Mouse (Mus musculus): Measurements from ENCODE around the gene Gm35549.

DNA sequence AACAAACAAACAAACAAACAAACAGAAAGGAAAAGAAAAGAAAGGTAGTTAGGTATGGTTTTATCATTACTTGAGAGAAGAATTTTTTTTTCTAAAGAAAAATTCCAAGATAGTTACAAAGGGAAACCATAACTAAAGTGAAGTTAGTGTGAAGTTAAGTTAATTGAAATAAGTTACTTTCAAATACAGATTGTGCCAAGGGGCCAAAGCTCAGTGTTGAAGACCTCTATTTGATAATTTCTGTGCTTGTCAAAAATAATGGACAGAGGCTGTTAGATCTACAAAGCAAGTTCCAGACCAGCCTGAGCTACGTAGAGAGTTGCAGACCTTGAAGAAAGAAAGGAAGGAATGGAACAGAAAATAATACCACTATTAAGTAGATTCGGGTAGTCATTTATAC lies 36.6 kb downstream of the Gm35549 start:
- TF ChIP-seq CTCF (IDR thresholded peaks at IDR 0.05; ENCODE audit: low read depth) (no peak), EP300 (IDR thresholded peaks at IDR 0.05; ENCODE audit: low read depth) (no peak)
